Mouse (Mus musculus): Measurements from ENCODE around the gene Bloc1s6. TPM values are rescaled to one million over a fixed set of nuclear protein-coding genes. Genes with fewer than 3 reads are reported as not detected.
A peak's percentile ranks its signal among the peaks of the same experiment; 100 is the strongest.

Gene Bloc1s6
- 93.1 and 95.6 TPM in 2 replicates for polyA plus RNA-seq (2015; fragmentation: Nextera tagmentation; extraction: Ambion mirVana)

GRCm38 (mm10) chr2:122737894-122738830, at the start of gene Bloc1s6:
Bloc1s6 (plus strand) TSS chr2:122738503.
- Histone ChIP-seq H3K27ac (ENCODE audit: low read length) (peak within 1 kb of the TSS; percentile 95), H3K9ac (replicated peaks; ENCODE audit: low read depth, low read length) (peak within 1 kb of the TSS; percentile 98), H3K4me1 (replicated peaks; ENCODE audit: control insufficient read depth, insufficient read depth, low read length) (peaks cover 13% of the 10 kb centered on the region), H3K36me3 (ENCODE audit: control insufficient read depth, insufficient read depth) (0 out of 2 replicates have a peak, but pooled peaks cover 3% of the 10 kb centered on the region), H3K4me2 (ENCODE audit: low read length) (peak within 1 kb of the TSS; percentile 88), H3K9me3 (ENCODE audit: control insufficient read depth, low read length) (no peaks in the 10 kb centered on the region), H3K4me3 (replicated peaks; ENCODE audit: low read length) (peak within 1 kb of the TSS; percentile 98), H3K27me3 (replicated peaks; ENCODE audit: control insufficient read depth, insufficient read depth, low read length) (peaks cover 6% of the 10 kb centered on the region; the same call in 1 of the 2 replicates)
- under 1% methylated on average over 56 of the region's 59 CpGs for WGBS
- ATAC-seq = peak; percentile 96

GRCm38 (mm10) chr2:122697526-122697925, 40.8 kb upstream of the Bloc1s6 start:
- no peaks in the 10 kb centered on the region for H3K36me3 ChIP-seq (ENCODE audit: control insufficient read depth, insufficient read depth)
- peaks cover 18% of the 10 kb centered on the region for H3K4me1 ChIP-seq (replicated peaks; ENCODE audit: control insufficient read depth, insufficient read depth, low read length)

GRCm38 (mm10) chr2:122701012-122701411, 37.3 kb upstream of the Bloc1s6 start:
- peak overlapping the region; percentile 94 for H3K4me2 ChIP-seq (ENCODE audit: low read length)
- peak overlapping the region; percentile 76 for H3K4me3 ChIP-seq (replicated peaks; ENCODE audit: low read length)
- peaks cover 5% of the 10 kb centered on the region; the same call in 1 of the 2 replicates for H3K27me3 ChIP-seq (replicated peaks; ENCODE audit: control insufficient read depth, insufficient read depth, low read length)
- no peak overlapping the region for H3K27ac ChIP-seq (ENCODE audit: low read length)
- ATAC-seq = no peak
- WGBS = 71% methylated on average over 8 of the region's 8 CpGs
- H3K9me3 ChIP-seq (ENCODE audit: control insufficient read depth, low read length) = no peaks in the 10 kb centered on the region
- 0 out of 2 replicates have a peak overlapping the region, but pooled peaks have one; percentile 17 for H3K9ac ChIP-seq (replicated peaks; ENCODE audit: low read depth, low read length)
- H3K36me3 ChIP-seq (ENCODE audit: control insufficient read depth, insufficient read depth) = no peaks in the 10 kb centered on the region
- H3K4me1 ChIP-seq (replicated peaks; ENCODE audit: control insufficient read depth, insufficient read depth, low read length) = peaks cover 18% of the 10 kb centered on the region

More at GRCm38 (mm10) chr2:122697526-122697925, 40.8 kb upstream of the Bloc1s6 start:
- Histone ChIP-seq H3K27ac (ENCODE audit: low read length) (no peak overlapping the region), H3K9ac (replicated peaks; ENCODE audit: low read depth, low read length) (no peak overlapping the region), H3K27me3 (replicated peaks; ENCODE audit: control insufficient read depth, insufficient read depth, low read length) (no peaks in the 10 kb centered on the region), H3K4me2 (ENCODE audit: low read length) (no peak overlapping the region), H3K4me3 (replicated peaks; ENCODE audit: low read length) (no peak overlapping the region), H3K9me3 (ENCODE audit: control insufficient read depth, low read length) (no peaks in the 10 kb centered on the region)
- ATAC-seq = no peak
- WGBS = 86% methylated on average over 2 of the region's 2 CpGs

GRCm38 (mm10) chr2:122701871-122702180, 36.5 kb upstream of the Bloc1s6 start:
- H3K27me3 ChIP-seq (replicated peaks; ENCODE audit: control insufficient read depth, insufficient read depth, low read length) = peaks cover 5% of the 10 kb centered on the region; the same call in 1 of the 2 replicates
- H3K4me2 ChIP-seq (ENCODE audit: low read length) = peak overlapping the region; percentile 94
- ATAC-seq = no peak
- H3K9me3 ChIP-seq (ENCODE audit: control insufficient read depth, low read length) = no peaks in the 10 kb centered on the region
- H3K27ac ChIP-seq (ENCODE audit: low read length) = no peak overlapping the region
- H3K4me1 ChIP-seq (replicated peaks; ENCODE audit: control insufficient read depth, insufficient read depth, low read length) = peaks cover 18% of the 10 kb centered on the region
- WGBS = under 1% methylated on average over 15 of the region's 15 CpGs
- H3K36me3 ChIP-seq (ENCODE audit: control insufficient read depth, insufficient read depth) = no peaks in the 10 kb centered on the region
- H3K9ac ChIP-seq (replicated peaks; ENCODE audit: low read depth, low read length) = peak overlapping the region; percentile 85
- peak overlapping the region; percentile 76 for H3K4me3 ChIP-seq (replicated peaks; ENCODE audit: low read length)

GRCm38 (mm10) chr2:122702181-122703036, 35.9 kb upstream of the Bloc1s6 start, which contains the start of gene Slc30a4:
Slc30a4 (minus strand) TSS chr2:122702663.
- peak within 1 kb of the TSS; percentile 85 for H3K9ac ChIP-seq (replicated peaks; ENCODE audit: low read depth, low read length)
- no peaks in the 10 kb centered on the region for H3K36me3 ChIP-seq (ENCODE audit: control insufficient read depth, insufficient read depth)
- peak; percentile 98 for ATAC-seq
- H3K4me1 ChIP-seq (replicated peaks; ENCODE audit: control insufficient read depth, insufficient read depth, low read length) = peaks cover 18% of the 10 kb centered on the region
- peaks cover 5% of the 10 kb centered on the region; the same call in 1 of the 2 replicates for H3K27me3 ChIP-seq (replicated peaks; ENCODE audit: control insufficient read depth, insufficient read depth, low read length)
- H3K27ac ChIP-seq (ENCODE audit: low read length) = peak within 1 kb of the TSS; percentile 35; the same call in 1 of the 2 replicates
- no peaks in the 10 kb centered on the region for H3K9me3 ChIP-seq (ENCODE audit: control insufficient read depth, low read length)
- peak within 1 kb of the TSS; percentile 76 for H3K4me3 ChIP-seq (replicated peaks; ENCODE audit: low read length)
- H3K4me2 ChIP-seq (ENCODE audit: low read length) = peak within 1 kb of the TSS; percentile 94
- under 1% methylated on average over 93 of the region's 111 CpGs for WGBS

- Histone ChIP-seq H3K9ac (replicated peaks; ENCODE audit: low read depth, low read length) (no peak overlapping the region), H3K4me2 (ENCODE audit: low read length) (no peak overlapping the region), H3K4me3 (replicated peaks; ENCODE audit: low read length) (no peak overlapping the region), H3K36me3 (ENCODE audit: control insufficient read depth, insufficient read depth) (no peaks in the 10 kb centered on the region), H3K4me1 (replicated peaks; ENCODE audit: control insufficient read depth, insufficient read depth, low read length) (peaks cover 17% of the 10 kb centered on the region), H3K9me3 (ENCODE audit: control insufficient read depth, low read length) (no peaks in the 10 kb centered on the region), H3K27ac (ENCODE audit: low read length) (no peak overlapping the region), H3K27me3 (replicated peaks; ENCODE audit: control insufficient read depth, insufficient read depth, low read length) (peaks cover 5% of the 10 kb centered on the region; the same call in 1 of the 2 replicates)
- ATAC-seq = no peak
- WGBS = 88% methylated on average over 2 of the region's 2 CpGs
Measured at GRCm38 (mm10) chr2:122704572-122704971, 33.7 kb upstream of the Bloc1s6 start.

- Histone ChIP-seq H3K9me3 (ENCODE audit: control insufficient read depth, low read length) (no peaks in the 10 kb centered on the region), H3K36me3 (ENCODE audit: control insufficient read depth, insufficient read depth) (no peaks in the 10 kb centered on the region), H3K27ac (ENCODE audit: low read length) (no peak overlapping the region), H3K27me3 (replicated peaks; ENCODE audit: control insufficient read depth, insufficient read depth, low read length) (peaks cover 5% of the 10 kb centered on the region; the same call in 1 of the 2 replicates), H3K4me3 (replicated peaks; ENCODE audit: low read length) (no peak overlapping the region), H3K9ac (replicated peaks; ENCODE audit: low read depth, low read length) (no peak overlapping the region), H3K4me1 (replicated peaks; ENCODE audit: control insufficient read depth, insufficient read depth, low read length) (no peaks in the 10 kb centered on the region), H3K4me2 (ENCODE audit: low read length) (no peak overlapping the region)
- WGBS = 69% methylated on average over 3 of the region's 3 CpGs
- ATAC-seq = no peak
Measured at GRCm38 (mm10) chr2:122708080-122708479, 30.2 kb upstream of the Bloc1s6 start.

GRCm38 (mm10) chr2:122709156-122709555, 29.1 kb upstream of the Bloc1s6 start:
- H3K4me2 ChIP-seq (ENCODE audit: low read length) = no peak overlapping the region
- no peak overlapping the region for H3K27ac ChIP-seq (ENCODE audit: low read length)
- no peak overlapping the region for H3K4me3 ChIP-seq (replicated peaks; ENCODE audit: low read length)
- no peaks in the 10 kb centered on the region for H3K9me3 ChIP-seq (ENCODE audit: control insufficient read depth, low read length)
- no peak for ATAC-seq
- whole genome bisulfite sequencing = 90% methylated on average over 1 of the region's 1 CpGs
- no peaks in the 10 kb centered on the region for H3K4me1 ChIP-seq (replicated peaks; ENCODE audit: control insufficient read depth, insufficient read depth, low read length)
- no peak overlapping the region for H3K9ac ChIP-seq (replicated peaks; ENCODE audit: low read depth, low read length)
- H3K36me3 ChIP-seq (ENCODE audit: control insufficient read depth, insufficient read depth) = no peaks in the 10 kb centered on the region
- no peaks in the 10 kb centered on the region; the same call in 1 of the 2 replicates for H3K27me3 ChIP-seq (replicated peaks; ENCODE audit: control insufficient read depth, insufficient read depth, low read length)

- Histone ChIP-seq H3K27me3 (replicated peaks; ENCODE audit: control insufficient read depth, insufficient read depth, low read length) (no peaks in the 10 kb centered on the region), H3K9me3 (ENCODE audit: control insufficient read depth, low read length) (no peaks in the 10 kb centered on the region), H3K4me3 (replicated peaks; ENCODE audit: low read length) (no peak overlapping the region), H3K9ac (replicated peaks; ENCODE audit: low read depth, low read length) (no peak overlapping the region), H3K27ac (ENCODE audit: low read length) (no peak overlapping the region), H3K4me1 (replicated peaks; ENCODE audit: control insufficient read depth, insufficient read depth, low read length) (no peaks in the 10 kb centered on the region), H3K36me3 (ENCODE audit: control insufficient read depth, insufficient read depth) (no peaks in the 10 kb centered on the region), H3K4me2 (ENCODE audit: low read length) (no peak overlapping the region)
- no peak for ATAC-seq
- WGBS = 71% methylated on average over 3 of the region's 3 CpGs
Measured at GRCm38 (mm10) chr2:122711911-122712310, 26.4 kb upstream of the Bloc1s6 start.

Measured in forebrain, embryonic 16.5 days (tissue).